Mouse (Mus musculus) forebrain, embryonic 12.5 days (tissue): ENCODE data around the gene Apoh. TPM values are rescaled to one million over a fixed set of nuclear protein-coding genes. Genes with fewer than 3 reads are reported as not detected.

ENCODE experiments used
- ATAC-seq: fragments of 200-750 bp; cut with Nextera tagmentation; 2 replicates; pipeline ENCODE4 v1.8.0; 2017; ENCODE audit warnings: moderate TSS enrichment; ENCODE audit not compliant: low FRiP score
- H3K27ac ChIP-seq: fragments of 300-500 bp; sonication (generic); 2 replicates; pipeline ENCODE4 v1.5.1; 2016; ENCODE audit warnings: mild to moderate bottlenecking
- H3K27me3 ChIP-seq: fragments of 300-500 bp; sonication (generic); 2 replicates; pipeline ENCODE4 v1.6.1; 2016; ENCODE audit warnings: mild to moderate bottlenecking
- H3K36me3 ChIP-seq: fragments of 300-500 bp; sonication (generic); replicated peaks from 2 replicates; pipeline ENCODE4 v1.6.1; 2016; ENCODE audit warnings: mild to moderate bottlenecking
- H3K4me1 ChIP-seq: fragments of 300-500 bp; sonication (generic); 2 replicates; pipeline ENCODE4 v1.6.1; 2016
- H3K4me2 ChIP-seq: fragments of 300-500 bp; sonication (generic); 2 replicates; pipeline ENCODE4 v1.6.1; 2016; ENCODE audit warnings: mild to moderate bottlenecking, moderate library complexity
- H3K4me3 ChIP-seq: fragments of 300-500 bp; sonication (generic); replicated peaks from 2 replicates; pipeline ENCODE4 v1.5.1; 2016; ENCODE audit warnings: mild to moderate bottlenecking
- H3K9ac ChIP-seq: fragments of 300-500 bp; sonication (generic); 2 replicates; pipeline ENCODE4 v1.6.1; 2016; ENCODE audit warnings: mild to moderate bottlenecking
- H3K9me3 ChIP-seq: fragments of 300-500 bp; sonication (generic); 2 replicates; pipeline ENCODE4 v1.6.1; 2016
- WGBS: fragments of 180-500 bp; shearing (Covaris S2); methylation state at CpG from one replicate; pipeline ENCODE4 v1.1.7; 2016; 5-methylcytosine and 5-hydroxymethylcytosine counted together
- polyA plus RNA-seq: library from polyadenylated mRNA; unstranded; fragments of >200 nt; fragmentation: Nextera tagmentation; extraction: Ambion mirVana; gene quantifications from 2 replicates; pipeline ENCODE4 v1.2.1, GENCODE M21; 2016

Apoh gene
- polyA plus RNA-seq, 1 experiment from 2014 or later: not detected

DNA sequence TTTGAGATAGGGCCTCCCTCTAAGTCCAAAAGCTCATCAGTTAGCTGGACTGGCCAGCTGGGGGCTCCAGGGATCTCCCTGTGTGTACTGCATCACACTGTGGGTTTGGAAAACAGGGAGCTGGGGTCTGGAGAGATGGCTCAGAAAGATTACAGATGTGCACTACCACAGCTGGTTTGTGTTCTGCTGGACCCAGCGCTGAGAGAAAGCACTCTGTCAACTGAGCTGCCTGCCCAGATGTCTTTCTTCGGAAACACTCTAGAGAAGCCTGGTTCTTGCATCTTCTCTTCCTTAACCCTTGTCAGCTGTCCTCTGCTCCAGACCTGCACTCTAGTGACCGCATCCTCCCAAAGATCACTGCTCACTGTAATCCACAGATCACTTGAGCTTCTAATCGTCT, 20.8 kb downstream of the Apoh start:
- H3K4me3 ChIP-seq: no peak overlapping the region

DNA sequence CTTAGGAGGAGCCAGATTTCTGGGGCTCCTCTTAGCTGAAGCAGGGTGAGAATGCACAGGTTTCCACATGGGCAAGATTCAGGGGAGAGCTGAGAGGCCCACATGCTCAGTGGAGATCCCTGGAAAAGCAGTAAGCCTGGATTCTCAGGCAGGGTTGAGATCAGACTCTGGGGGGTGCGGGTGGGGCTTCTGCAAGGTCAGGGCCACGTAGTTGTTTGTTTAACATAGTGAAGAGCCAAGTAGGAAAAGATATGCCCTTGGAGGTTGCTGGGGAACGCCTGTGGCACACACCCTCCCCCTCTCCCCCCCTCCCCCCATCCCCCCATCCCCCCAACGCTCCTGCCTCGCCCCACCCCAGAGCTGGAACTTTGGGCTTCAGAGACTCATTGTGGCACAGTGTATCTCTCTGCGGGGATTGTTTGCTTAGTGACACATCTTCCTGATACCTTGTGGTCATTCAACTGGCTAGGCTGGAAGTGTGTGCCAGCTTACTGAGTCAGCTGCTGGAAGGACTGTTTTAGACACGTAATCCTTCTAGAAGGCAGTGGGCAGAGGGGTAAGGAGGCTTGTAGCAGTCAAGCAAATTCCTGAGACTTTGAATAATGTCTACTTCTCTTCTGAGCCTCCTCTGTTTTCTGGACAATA, 21.9 kb downstream of the Apoh start:
- Histone ChIP-seq H3K27me3 (no peaks in the 10 kb centered on the region), H3K4me2 (no peak overlapping the region), H3K27ac (no peak overlapping the region), H3K4me3 (no peak overlapping the region), H3K4me1 (no peaks in the 10 kb centered on the region), H3K9ac (no peak overlapping the region), H3K9me3 (no peaks in the 10 kb centered on the region), H3K36me3 (no peaks in the 10 kb centered on the region)
- no peak for ATAC-seq
- 73% methylated on average over 4 of the region's 7 CpGs for WGBS

More for the DNA sequence above, 20.8 kb downstream of the Apoh start:
- Histone ChIP-seq H3K4me1 (no peaks in the 10 kb centered on the region), H3K27me3 (no peaks in the 10 kb centered on the region), H3K36me3 (no peaks in the 10 kb centered on the region), H3K9me3 (no peaks in the 10 kb centered on the region), H3K9ac (no peak overlapping the region), H3K27ac (no peak overlapping the region), H3K4me2 (no peak overlapping the region)
- 90% methylated on average over 4 of the region's 4 CpGs for WGBS
- ATAC-seq: no peak

DNA sequence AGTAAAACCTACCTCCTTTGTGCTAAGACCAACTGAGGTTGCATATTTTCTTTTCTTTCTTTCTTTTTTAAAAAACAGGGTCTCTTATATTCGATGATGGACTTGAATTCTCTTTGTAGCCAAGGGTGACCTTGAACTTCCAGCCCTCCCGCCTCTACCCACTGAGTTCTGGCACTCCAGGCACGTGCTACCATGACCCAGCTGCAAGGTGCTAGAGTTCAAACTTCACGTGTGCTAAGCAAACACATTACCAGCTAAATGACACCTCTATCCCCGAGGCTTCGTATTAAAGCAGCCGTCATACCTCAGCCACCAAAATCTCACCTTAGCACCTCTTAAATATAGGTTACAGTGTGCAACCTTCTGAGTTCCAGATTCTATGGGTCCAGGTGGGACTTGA, 22.4 kb downstream of the Apoh start:
- Histone ChIP-seq H3K4me2 (no peak overlapping the region), H3K4me3 (no peak overlapping the region), H3K9ac (no peak overlapping the region), H3K9me3 (no peaks in the 10 kb centered on the region), H3K4me1 (no peaks in the 10 kb centered on the region), H3K27ac (no peak overlapping the region), H3K27me3 (no peaks in the 10 kb centered on the region), H3K36me3 (no peaks in the 10 kb centered on the region)
- no peak for ATAC-seq
- WGBS: 76% methylated on average over 7 of the region's 7 CpGs

DNA sequence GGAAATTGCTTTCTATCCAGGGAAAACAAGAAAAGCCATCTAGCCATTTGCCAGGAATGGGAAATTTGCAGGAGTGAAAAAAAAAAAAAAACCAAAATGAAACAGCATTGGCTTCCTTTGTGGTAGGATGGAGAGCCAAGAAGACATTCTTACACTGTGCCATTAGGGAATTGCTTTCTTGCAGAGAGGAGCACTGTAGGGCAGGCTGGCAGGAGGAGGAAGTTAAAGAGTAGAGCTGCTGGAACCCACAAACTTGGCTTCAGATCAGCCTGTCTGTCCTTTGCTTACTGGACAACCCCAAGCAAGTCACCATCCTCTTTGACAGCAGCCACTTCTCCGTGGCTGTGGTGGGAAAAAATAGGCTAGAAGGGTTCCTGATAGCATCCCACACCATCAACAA, 23.9 kb downstream of the Apoh start:
- Histone ChIP-seq H3K4me2 (no peak overlapping the region), H3K36me3 (no peaks in the 10 kb centered on the region), H3K27ac (no peak overlapping the region), H3K27me3 (no peaks in the 10 kb centered on the region), H3K4me1 (no peaks in the 10 kb centered on the region; the same call in 1 of the 2 replicates), H3K9ac (no peak overlapping the region), H3K4me3 (no peak overlapping the region), H3K9me3 (no peaks in the 10 kb centered on the region)
- 81% methylated on average over 1 of the region's 1 CpGs for WGBS
- ATAC-seq: no peak

DNA sequence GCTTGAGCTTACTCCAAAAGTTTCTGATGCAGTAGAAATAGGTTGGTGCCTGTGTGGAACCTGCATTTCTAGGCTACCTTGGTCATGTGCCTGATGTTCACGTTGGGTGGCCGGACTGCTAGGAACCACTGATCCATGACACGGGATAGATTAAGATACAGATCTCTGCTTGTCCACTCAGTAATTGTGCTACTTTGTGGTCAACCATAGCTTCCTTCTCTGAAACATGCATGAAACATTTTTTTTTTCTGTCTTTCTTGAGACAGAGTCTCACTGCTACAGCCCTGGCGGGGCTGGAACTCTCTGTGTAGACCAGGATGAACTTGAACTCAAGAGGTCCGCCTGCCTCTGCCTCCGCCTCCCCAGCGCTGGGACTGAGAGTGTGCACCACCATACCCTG, 33.7 kb downstream of the Apoh start:
- H3K36me3 ChIP-seq: no peaks in the 10 kb centered on the region
- H3K4me3 ChIP-seq: no peak overlapping the region
- H3K4me1 ChIP-seq: peaks cover 3% of the 10 kb centered on the region; the same call in 1 of the 2 replicates
- WGBS: 91% methylated on average over 7 of the region's 7 CpGs
- H3K9ac ChIP-seq: no peak overlapping the region
- no peak for ATAC-seq
- no peaks in the 10 kb centered on the region for H3K9me3 ChIP-seq
- H3K27ac ChIP-seq: no peak overlapping the region
- no peaks in the 10 kb centered on the region for H3K27me3 ChIP-seq
- H3K4me2 ChIP-seq: no peak overlapping the region

DNA sequence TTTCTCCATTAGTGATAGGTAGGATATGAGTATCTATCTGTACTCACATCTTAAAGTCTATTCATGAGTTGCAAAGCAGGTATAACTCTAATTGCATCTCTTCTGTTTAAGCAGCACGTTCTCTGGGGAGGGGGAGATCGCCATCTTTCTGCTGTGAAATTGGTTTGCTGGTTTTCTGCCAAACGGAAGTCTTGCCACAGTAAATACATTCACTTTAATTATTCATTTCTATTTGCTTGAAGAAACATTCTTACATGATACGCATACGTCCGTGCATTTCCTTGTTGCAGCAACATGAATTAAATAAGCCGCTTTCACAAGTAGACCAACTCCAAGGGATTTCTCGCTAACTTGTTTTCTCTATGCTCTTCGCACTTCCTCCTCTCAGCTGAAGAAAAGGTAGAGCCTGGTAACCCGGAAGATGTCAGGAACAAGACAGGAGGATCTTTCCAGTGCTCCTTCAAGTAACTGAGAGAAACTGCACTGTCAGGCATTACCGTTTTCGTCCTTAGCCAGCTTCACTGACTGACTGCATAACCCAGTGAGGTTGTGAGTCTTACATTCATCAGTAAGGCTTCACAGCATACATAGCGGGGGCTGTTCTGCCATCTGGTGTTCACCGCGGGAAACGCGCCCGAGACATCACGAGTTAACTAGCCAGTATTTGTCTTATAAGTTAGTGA, 34.7 kb downstream of the Apoh start:
- H3K4me2 ChIP-seq: no peak overlapping the region
- 0 out of 2 replicates have a peak, but pooled peaks cover 3% of the 10 kb centered on the region for H3K4me1 ChIP-seq
- no peaks in the 10 kb centered on the region for H3K36me3 ChIP-seq
- peak; percentile 79; the same call in 1 of the 2 replicates for ATAC-seq
- no peak overlapping the region for H3K4me3 ChIP-seq
- H3K27me3 ChIP-seq: no peaks in the 10 kb centered on the region
- H3K9ac ChIP-seq: no peak overlapping the region
- WGBS: 40% methylated on average over 19 of the region's 19 CpGs
- H3K9me3 ChIP-seq: no peaks in the 10 kb centered on the region
- no peak overlapping the region for H3K27ac ChIP-seq

DNA sequence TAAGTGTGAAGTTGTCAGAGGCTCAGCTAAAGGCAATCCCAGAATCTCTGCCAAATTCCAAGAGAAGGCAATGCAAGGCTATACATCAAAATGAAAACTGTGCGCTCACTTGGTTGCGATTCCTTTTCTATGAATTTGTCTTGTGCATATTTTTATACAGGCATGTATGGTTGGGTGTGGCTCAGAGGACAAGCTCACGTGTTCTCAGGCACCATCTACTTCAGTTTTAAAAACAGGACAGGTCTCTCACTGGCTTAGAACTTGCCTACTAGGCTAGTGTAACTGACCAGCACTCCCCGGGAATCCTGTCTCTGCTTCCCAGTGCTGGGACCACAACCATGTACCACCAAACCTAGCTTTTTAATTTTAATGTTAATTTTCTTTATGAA, 35.2 kb downstream of the Apoh start:
- no peak for ATAC-seq
- WGBS: 89% methylated on average over 4 of the region's 4 CpGs

DNA sequence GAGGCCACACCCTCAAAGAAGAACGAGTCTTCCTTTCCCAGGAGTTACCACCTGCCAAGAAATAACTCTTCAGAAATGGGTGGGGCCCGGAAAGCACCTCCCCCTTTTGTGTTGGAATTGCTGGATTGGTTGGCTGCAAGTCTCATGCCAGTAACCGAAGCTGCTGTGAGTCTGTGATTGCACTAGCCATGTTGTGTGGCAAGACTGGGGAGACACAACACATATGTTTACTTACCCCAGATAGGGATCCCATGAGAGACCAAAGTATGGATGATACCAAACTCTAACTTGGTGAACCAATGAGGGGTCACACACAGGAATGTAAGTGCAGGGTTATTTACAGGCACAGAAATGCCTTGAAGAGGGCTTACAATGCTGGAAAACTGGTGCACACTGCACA, 39.5 kb downstream of the Apoh start:
- no peak for ATAC-seq
- WGBS: 83% methylated on average over 3 of the region's 3 CpGs
- H3K36me3 ChIP-seq: no peaks in the 10 kb centered on the region

More for the DNA sequence above, 35.2 kb downstream of the Apoh start:
- Histone ChIP-seq H3K9me3 (no peaks in the 10 kb centered on the region), H3K4me3 (no peak overlapping the region), H3K36me3 (no peaks in the 10 kb centered on the region), H3K27ac (no peak overlapping the region), H3K4me2 (no peak overlapping the region), H3K9ac (no peak overlapping the region), H3K4me1 (0 out of 2 replicates have a peak, but pooled peaks cover 3% of the 10 kb centered on the region), H3K27me3 (no peaks in the 10 kb centered on the region)

DNA sequence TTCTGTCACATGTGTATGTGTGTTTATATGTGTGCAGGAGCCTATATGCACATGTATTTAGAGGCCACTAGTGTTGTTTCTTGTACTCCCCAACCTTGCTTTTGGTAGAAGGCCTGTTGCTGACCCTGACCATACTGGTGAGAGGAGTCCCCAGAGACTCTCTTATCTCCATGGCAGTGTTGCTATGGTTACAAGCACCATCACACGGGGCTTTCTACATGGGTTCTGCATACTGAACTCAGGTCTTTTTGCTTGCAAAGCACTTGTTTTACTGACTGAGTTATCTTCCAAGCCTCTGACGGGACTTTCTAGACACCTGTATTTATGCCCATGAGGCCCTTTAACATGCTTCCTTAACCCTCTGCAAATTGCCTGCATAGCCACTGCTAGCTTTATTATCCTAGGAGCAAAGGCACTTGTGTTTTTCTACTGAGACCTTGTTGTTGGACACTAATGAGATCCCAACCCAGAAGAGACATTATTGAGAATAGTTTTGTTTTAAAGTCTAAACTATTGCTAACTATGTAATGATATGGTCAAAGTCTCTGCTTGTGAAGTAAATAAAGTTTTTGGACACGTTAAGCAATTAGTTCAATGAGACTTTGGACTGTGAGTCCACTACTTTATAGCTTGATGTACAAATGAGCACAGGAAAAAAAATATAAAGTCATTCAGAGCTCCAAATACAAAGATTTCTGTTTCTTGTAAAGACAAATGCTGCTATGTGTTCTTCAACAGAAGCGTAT, 41.9 kb downstream of the Apoh start:
- H3K4me1 ChIP-seq: peaks cover 5% of the 10 kb centered on the region; the same call in 1 of the 2 replicates
- H3K4me3 ChIP-seq: no peak overlapping the region
- no peaks in the 10 kb centered on the region for H3K36me3 ChIP-seq
- H3K4me2 ChIP-seq: no peak overlapping the region
- 64% methylated on average over 4 of the region's 4 CpGs for WGBS
- H3K9me3 ChIP-seq: no peaks in the 10 kb centered on the region
- no peak overlapping the region for H3K9ac ChIP-seq
- no peak for ATAC-seq
- no peak overlapping the region for H3K27ac ChIP-seq
- no peaks in the 10 kb centered on the region for H3K27me3 ChIP-seq

More for the DNA sequence above, 39.5 kb downstream of the Apoh start:
- Histone ChIP-seq H3K4me2 (no peak overlapping the region), H3K9me3 (no peaks in the 10 kb centered on the region), H3K9ac (no peak overlapping the region), H3K27ac (no peak overlapping the region), H3K4me3 (no peak overlapping the region), H3K27me3 (no peaks in the 10 kb centered on the region), H3K4me1 (peaks cover 8% of the 10 kb centered on the region; the same call in 1 of the 2 replicates)

DNA sequence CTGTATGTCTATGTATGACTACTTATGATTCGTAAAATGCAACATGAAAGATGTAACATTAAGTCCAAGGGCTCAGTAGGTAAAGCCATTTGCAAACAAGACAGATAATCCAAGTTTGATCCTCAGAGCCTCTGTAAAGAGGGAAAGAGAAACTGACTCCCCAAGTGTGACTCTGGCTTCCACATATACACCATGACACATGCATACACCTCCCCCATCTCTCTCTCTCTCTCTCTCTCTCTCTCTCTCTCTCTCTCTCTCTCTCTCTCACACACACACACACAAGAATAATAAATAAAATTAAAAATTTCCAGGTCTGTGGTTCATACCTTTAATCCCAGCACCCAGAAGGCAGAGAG, 42.5 kb downstream of the Apoh start:
- no peaks in the 10 kb centered on the region for H3K36me3 ChIP-seq
- H3K4me1 ChIP-seq: peaks cover 5% of the 10 kb centered on the region; the same call in 1 of the 2 replicates
- H3K27ac ChIP-seq: no peak overlapping the region
- no peak overlapping the region for H3K9ac ChIP-seq
- WGBS: 95% methylated on average over 1 of the region's 1 CpGs
- H3K9me3 ChIP-seq: no peaks in the 10 kb centered on the region
- H3K4me3 ChIP-seq: no peak overlapping the region
- H3K4me2 ChIP-seq: no peak overlapping the region
- ATAC-seq: no peak
- no peaks in the 10 kb centered on the region for H3K27me3 ChIP-seq

DNA sequence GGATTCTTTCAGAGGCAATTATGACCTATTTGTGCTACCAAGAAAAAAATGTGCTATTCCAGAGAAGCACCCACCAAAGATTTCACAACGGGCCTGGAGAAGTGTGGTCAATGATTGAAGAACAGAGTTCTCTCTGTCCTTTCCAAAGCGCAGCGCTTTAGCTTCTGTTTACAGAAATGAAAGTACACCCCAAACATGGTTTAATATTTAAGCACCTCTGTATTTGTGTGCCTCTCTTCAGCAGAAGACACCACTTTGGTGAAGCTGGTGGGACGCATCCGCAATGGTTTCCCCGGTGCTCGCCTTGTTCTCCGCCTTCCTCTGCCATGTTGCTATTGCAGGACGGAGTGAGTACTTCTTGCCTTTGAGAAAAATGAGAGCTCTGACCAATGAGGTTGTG, 51.9 kb downstream of the Apoh start:
- Histone ChIP-seq H3K4me3 (no peak overlapping the region), H3K27ac (no peak overlapping the region), H3K9me3 (no peaks in the 10 kb centered on the region), H3K27me3 (no peaks in the 10 kb centered on the region), H3K4me2 (no peak overlapping the region), H3K4me1 (no peaks in the 10 kb centered on the region), H3K36me3 (no peaks in the 10 kb centered on the region), H3K9ac (no peak overlapping the region)
- no peak for ATAC-seq
- WGBS: 95% methylated on average over 9 of the region's 9 CpGs

DNA sequence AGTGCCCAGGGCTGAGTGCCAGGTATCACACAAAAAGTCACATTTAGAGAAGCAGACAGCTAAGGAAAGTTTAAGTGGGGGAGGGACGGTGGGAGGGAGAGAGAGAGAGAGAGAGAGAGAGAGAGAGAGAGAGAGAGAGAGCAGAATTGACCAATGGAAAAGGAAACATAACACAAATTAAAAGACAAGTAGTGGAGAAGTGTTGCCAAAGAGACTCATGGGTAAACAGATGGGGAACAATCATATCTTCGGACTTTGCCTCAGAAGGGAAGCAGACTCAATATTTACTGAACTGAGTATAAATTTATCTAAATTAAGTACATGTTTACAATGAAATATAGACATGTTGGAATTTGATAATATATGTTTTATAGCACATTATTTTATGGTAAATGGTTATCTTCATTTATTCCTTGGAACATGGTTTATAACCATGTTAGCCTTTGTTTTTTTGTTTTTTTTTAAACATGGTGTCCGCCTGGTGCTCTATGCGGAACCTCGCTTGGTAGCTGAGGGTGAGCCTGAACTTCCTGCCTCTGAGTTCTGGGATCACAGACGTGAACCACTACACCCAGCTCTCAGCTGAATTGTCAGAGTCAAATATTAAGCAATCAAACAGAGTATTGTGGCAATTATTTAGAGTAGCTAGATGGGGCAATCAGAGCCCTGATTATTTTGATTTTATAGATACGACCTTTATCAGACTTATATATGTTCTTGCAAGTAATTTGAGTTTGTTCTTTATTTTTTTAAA, 53.1 kb downstream of the Apoh start:
- Histone ChIP-seq H3K9ac (no peak overlapping the region), H3K4me2 (no peak overlapping the region), H3K36me3 (no peaks in the 10 kb centered on the region), H3K27me3 (no peaks in the 10 kb centered on the region), H3K27ac (no peak overlapping the region), H3K4me1 (no peaks in the 10 kb centered on the region), H3K4me3 (no peak overlapping the region), H3K9me3 (no peaks in the 10 kb centered on the region)
- no peak for ATAC-seq
- whole genome bisulfite sequencing: 88% methylated on average over 7 of the region's 7 CpGs
